Mouse (Mus musculus) cerebellum, postnatal 25 days (tissue): ENCODE results near the gene Camk2g.
A peak's percentile ranks its signal among the peaks of the same experiment; 100 is the strongest.

ENCODE experiments used
- DNase-seq, 2 experiments: peaks; one replicate each; pipeline ENCODE4 v3.0.0; 2021; ENCODE audit warnings: mixed read lengths in 2 of 2

Camk2g gene

DNA sequence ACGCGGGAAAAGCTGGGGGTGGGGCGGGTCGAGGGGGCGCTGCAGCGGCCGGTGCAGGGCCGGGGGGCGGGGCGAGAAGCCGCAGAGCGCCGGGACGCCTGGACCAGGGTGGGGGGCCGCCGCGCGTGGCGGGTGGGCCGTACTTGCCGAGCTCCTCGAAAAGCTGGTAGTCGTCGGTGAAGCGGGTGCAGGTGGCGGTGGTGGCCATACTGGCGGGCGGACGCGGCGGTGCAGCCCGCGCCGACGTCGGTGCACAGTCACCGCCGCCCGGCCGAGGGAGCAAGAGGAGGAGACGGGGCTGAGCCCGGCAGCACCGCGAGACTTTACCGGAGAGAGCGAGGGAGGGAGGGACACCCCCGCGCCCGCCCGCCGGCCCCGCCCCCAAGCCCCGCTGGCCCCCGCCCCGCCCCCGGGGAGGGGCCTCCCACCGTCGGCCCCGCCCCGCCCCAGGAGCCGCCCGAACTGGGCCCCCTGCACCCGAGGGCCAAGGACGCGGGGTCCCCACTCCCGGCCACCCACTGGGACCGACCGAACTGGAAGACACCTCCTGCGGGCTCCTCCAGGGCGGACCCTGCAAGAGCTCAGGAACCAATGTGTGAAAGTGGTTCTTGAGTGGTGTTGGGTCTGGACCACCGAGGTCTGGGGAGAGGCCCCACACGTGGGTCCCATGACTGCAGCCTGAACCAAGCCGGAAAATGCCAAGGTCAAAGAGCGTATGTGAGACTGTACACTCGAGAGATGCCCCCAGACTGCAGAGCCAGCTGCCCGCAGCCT is at the start of gene Camk2g:
Gene Camk2g (minus strand): TSS at position 331 of the 774 bp plus-strand sequence.
- DNase-seq = peak; percentile 82 to 92

DNA sequence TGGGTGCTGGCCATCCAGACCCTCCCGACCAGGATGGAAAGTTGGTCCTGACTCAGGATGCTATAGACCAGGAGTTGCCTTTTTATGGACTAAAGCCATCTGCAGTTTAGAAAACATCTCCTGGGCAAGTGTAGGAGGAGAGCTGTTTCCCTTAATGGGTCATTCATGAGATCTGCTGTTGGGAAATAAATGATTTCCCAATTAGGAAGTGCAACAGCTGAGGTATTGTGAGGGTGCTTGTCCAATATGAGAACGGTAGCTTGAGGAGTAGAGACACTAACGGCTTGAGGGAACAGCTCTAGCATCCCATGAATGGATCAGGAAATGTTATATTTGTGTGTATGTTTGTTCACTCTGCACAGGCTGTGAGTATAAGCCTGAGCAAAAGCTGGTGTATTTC is 48.7 kb upstream of the Camk2g start:
- no peak for DNase-seq

DNA sequence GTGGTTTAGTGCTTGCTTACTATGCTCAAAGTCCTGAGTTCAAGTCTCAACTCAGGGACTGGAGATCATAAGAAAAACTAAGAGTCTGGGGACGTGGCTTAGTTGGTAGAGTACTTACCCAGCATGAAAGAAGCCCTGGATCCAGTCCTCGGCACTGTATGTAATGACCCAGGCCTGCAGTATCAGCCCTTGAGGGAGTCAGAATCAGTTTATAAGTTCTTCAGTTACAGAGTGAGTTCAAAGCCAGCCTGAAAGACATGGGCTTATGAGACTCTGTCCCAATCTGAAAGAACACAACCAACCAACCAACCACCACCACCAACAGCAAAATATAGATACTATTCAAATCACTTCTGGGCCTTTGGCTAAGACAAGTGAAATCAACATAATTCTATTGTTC is 47.6 kb upstream of the Camk2g start:
- no peak for DNase-seq

DNA sequence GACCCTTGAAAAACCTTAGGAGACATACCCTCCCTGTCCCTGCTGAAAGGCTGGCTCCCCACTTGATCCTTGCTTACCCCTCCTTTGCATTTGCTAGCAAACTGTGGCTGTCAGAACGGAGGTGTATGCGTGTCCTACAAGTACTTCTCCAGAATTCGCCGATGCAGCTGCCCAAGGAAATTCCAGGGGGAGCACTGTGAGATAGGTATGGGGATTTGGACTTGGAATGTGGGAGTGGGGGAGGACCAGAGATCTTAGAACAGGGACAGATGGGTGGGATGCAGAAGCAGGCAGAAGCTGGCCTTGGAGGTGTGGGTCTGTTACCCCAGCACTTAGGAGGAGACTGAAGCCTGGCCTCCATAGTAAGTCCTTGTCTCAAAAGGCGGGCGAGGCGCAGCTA is 43.8 kb upstream of the Camk2g start:
- DNase-seq = no peak

DNA sequence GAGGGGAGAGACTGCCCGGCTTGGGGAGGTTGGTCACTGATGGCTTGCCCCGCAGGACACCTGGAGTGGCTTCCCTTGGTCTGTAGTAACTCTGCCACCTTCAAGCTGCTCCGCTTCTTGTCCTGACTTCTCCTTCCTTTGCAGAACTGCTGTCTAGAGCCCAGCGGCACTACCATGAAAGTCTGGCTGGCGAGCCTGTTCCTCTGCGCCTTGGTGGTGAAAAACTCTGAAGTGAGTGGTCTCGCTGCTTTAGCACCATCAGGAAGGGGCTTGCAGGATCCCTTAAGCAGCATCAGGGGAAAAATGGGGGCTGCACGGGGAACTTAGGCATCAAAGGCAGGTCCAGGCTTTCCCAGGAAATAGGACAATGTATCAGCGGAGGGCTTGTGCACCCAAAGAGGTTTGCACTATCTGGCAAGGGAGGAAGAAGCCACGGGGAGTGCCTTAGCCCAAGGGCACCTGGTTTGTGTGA is 43.1 kb upstream of the Camk2g start:
- no peak for DNase-seq

DNA sequence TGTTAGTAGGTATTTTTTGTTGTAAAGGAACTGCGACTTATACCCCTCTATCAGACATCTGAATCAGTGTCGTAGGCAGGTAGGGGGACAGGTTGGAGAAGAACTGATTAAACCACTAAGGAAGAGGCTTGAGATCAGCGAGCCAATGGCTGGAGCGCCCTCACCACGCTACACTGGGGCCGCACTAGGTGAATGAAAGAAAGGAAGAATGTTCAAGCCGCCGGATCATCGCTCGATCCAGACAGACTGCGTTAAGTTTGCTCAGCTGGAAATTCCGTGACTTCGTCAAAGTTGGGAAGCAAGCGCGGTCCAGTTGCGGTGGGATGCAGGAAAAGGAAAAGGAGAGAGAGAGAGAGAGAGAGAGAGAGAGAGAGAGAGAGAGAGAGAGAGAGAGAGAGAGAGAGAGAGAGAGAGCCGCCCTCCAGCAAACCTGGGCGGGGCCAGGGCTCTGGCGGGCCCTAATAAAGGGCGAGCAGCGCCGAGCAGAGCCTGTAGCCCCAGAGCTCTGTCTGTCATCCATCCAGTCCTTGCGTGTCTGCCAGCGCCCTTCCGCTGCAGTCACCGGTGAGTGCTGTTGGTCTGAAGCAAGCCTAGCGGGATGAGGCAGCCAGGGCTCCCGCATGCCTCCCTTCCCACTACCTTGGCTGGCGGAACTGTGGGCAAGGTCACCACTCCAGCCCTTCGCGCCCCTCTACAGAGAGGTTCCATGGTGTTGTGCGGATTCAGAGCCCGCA is 42.5 kb upstream of the Camk2g start, which contains the start of gene Plau:
Gene Plau (plus strand): TSS at position 490 of the 734 bp plus-strand sequence.
- peak; percentile 66 to 70 for DNase-seq

DNA sequence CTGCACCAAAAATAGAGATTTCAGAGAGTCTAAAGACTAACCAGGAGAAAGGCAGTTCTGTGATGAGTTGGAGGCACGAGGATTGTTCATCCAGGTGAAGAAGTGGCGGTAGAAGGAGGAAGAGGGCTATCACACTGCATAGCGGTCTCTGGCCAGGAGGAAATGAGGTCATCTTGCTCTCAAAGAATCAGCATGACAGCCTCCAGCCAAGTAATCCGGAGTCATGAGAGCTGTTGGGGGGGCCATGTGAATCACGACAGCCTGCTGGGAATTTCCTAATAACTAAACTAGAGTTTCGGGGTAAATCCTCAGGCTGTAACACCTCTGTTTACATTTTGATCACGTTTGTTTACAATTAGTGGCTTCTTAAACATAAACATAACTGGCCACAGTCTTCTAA is 40.2 kb upstream of the Camk2g start:
- no peak for DNase-seq

DNA sequence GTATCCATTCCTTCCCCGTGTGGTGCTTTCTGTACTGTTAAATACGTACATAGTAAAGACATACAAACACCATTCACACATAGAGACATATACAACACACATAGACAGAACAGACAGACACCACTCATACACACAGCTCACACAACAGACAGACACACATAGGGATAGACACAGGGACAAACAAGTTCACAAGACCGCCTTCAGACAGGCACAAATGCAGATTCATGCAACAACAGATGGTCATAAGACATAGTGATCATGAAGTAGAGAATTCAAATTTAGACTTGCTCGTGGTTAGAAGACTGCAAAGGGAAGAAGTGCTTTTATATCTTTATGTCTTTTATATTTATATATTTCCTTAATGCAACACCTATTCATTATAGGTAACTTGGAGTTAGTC is 39.6 kb upstream of the Camk2g start:
- DNase-seq = no peak

DNA sequence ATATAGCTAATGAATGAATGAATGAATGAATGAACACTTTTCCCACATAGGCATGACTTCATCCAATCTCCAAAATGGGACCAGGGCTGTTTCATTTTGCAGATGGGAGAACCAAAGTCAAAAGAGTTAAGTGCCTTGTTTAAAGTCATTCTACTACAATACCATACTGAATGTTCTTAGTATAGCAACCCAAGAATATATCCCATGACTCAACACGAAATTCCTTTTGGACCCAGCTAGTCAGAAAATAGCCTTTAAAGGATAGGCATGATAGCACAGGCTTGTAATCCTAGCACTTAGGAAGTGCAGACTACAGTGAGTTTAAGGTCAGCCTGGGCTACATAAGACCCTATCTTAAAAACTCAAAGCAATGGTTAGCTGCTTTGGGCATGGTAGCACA is 38.0 kb upstream of the Camk2g start:
- DNase-seq = no peak

DNA sequence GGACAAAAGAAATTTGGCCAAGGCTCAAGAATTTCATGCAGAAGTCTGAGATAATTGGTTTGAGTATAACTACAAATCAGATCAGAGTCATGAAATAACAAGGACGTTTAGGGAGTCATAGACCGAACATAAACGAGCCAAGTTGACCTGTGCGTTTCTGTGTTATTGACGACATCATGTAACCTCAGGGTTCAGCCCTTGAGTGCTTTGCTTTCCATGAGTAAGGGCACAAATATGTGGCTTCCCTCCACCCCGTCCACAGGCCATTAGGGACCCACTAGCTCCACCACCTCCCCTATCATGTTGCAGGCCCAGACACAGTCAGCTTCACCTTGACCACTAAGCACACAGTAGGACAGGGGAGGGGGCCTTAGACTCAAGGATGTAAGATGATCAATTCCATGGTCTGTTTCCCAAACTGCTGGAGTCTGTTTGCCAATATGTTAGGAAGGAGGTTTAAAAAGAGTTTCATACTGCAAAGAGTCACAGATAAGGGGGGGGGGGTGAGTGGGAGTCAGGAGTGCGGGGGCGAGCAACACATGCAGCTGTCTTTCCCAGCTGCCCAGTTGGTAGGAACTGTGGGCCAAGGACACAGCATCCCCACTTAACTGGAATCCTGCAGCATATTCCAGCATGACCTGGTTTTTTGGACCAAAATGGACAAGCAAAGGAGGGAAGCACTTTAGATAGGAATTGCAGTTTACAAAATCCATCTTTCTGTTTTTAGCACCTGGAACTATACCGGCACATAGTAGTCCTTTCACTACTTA is 37.4 kb upstream of the Camk2g start:
- DNase-seq = no peak

DNA sequence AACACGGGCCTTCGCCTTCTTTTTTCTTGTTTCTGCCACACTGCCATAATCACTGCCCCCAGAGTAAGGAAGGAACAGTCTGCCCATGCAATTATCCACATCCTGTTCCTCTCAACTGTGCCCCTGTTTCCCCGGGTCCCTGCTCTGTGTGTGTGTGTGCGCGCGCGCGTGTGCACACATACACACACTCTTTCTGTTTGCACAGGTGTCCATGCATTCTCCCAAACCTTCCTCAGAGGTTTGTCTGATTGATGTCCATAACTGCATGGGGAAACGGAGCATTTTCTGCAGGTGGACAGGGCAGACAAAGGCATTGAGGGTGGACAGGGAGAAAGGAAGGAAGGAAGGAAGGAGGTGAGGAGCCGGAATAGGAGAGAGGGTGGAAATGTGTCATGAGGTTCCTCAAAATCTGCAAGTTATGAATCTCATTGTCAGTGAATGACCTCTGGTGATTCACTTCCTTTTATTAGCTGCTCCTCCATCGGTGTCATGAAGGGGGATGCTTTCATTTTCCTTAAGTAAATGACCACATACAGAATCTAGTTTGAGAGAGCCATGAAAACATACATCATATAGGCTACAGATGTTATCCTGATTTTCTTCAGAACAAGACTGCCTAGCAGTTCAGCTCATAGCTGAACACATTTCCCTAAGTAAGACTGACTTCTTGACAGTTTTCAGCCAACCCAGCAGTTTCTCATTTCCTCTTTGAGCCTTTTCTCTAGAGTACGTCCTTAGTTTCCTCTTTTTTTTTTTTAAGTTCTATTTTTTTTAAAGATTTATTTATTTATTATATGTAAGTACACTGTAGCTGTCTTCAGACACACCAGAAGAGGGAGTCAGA is 35.9 kb upstream of the Camk2g start:
- no peak for DNase-seq

DNA sequence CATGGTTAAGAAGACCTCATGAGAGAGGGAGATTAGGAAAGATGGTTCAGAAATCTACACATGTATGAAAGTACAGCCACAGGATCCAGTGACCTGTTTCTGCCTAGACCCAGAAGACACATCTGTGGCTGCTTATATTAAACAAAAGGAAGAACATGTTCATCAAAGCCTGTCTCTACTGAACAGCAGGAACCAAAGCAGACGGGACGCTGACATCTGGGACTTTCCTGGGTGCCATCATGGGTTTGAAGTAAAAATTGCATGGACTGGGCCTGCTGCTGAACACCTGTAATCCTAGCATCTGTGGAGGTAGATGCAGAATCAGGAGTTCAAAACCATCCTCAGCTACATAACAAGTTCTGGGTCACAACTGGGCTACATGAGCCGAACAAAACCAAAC is 34.6 kb upstream of the Camk2g start:
- DNase-seq = no peak

DNA sequence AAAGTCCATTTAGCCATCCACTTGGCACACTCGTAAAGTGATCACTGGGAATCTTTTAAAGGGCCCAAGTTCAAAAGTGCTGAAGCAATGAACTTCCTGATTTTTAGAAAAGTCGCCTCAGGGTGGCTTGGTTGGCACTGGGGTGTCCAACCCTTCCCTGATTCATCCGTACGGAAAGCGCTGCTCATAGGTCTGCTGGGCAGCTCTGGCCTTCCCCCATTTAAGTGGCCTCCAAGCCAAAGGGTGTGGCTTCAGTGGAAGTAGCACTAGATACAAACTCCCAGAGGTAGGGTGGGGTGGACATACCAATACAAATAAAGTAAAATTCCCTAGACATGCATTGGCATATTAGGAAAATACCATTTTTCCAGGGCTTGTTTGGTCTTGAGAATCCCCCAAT is 33.6 kb upstream of the Camk2g start:
- no peak for DNase-seq

DNA sequence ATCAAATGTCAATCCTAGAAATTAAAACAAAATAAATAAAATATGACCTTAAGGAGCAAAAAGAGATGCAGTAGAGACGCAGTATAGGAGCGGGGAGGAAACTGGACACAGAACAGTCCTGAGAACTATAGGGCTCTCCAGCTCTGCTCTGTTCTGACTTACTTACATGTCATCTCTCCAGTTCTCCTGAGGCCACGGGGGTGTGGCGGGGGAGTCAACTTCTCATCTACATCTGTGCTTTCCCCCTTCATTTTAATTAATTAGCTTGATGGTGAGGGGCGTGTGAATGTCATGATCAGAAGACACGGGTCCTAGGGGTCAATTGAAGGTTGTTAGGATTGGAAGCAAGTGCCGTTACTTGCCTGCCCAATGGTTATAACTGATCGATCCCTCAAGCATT is 33.2 kb upstream of the Camk2g start:
- DNase-seq = no peak

DNA sequence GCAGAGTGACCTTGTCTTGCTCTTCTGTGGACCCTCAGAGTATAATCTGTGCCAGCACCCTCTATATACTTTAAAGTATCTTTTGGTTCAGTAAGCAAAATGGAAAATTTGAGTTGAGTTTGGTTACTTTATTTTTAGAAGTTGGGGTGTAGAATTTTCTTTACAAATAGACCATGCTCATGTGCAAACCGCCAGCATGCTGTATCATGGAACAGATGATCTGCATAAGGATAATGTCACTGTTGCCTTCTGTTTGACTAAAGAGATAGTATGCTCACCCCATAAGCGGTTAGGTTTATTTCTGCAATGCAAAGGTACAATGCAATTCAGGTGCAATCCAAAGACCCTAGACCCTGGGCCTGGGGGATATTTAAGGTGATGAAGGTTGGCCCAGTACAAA is 31.6 kb upstream of the Camk2g start:
- no peak for DNase-seq

DNA sequence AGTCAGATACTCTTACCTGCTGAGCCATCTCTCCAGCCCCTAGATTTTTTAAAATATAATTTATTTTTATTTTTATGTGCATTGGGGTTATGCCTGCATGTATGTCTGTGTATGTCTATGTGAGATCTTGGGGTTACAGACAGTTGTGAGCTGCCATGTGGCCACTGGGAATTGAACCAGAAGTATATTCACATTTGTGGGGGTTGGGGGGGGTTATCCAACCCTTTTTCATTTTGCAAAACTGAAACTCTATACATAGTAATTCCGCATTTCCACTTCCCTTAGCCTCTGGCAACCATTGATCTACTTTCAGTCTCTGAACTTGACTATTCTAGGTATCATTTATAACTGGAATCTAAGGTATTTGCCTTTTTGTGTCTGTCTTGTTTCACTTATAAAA is 30.6 kb upstream of the Camk2g start:
- DNase-seq = no peak

DNA sequence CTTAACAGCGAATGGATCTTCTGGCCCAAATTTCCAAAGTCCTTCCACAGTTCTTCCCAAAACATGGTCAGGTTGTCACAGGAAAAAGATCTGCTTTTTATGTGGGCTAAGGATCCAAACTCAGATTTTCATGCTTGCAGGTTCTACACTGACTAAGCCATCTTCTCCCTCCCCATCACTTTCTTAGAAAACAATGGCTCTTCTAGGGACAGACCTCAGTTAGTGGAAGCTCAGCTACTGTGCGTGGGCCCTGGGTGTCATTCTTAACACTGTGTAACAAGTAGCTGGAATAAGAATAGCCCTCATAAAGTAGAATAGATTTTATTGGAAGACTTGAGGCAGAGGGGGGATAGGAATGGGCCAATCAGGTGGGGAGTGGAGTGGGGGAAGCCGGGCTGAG is 21.6 kb upstream of the Camk2g start:
- no peak for DNase-seq

DNA sequence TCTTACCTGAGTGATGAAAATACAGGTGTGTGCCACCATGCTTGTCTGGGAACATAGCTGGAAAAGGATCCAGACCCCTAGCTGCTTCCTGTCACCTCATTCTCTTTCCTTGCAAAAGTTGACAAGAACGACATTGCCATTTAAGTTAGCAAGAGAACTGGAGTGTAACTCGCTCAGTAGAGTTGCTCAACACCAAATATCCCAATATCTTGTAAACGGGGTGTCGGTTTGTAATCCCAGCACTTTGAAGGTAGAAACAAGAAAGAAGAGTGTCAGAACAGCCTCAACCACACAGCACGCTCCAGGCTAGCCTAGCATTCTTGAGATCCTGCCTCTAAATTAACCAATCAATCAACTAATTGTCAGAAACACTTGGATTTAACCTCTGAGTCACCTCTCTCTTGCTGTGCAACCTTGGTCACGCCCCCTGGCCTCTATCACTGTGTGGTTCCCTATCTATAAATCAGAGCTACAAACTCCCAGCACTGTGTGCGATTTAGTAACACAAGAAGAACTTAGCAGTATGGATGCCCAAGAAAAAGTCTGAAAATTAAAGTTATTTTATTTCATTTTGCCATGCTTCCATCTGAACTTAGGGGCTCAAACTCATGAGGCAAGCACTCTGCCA is 18.0 kb upstream of the Camk2g start:
- no peak for DNase-seq

DNA sequence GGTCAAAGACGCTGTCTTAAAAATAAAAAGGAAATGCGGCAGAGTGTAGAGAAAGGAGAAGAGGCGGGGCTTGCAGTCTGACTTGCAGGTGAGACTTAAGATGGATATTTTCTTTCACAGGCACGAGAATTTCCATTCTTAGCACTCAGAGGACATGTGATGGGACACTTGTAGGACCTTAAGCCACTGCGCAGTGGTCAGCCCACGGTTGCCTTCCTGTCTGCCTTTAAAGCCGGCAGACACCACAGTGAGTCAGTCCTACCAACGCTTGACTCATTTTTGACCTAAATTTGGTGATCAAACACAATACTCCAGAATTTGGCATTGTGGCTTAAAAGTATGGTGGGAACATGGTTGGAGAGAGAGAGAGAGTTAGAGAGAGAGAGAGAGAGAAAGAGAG is 17.3 kb upstream of the Camk2g start:
- DNase-seq = no peak

DNA sequence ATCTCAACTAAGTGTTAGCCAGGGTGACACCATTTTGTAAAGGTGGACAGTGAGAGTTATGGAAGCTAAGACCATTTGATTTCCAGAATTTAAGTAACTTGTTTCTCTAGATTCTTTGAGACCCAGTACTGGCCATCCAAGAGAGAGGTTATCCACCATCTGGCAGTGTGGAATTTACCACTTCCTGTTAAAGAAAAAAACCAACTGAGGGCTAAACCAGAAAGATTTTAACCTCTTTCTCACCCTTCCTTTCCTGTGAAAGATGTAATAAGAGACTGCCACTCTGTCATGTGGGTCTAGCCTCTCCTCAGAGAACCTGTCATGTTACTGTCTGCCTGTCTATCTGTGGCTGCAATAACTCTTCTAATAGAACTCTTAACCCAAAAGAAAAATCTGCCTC is 15.9 kb upstream of the Camk2g start:
- no peak for DNase-seq

DNA sequence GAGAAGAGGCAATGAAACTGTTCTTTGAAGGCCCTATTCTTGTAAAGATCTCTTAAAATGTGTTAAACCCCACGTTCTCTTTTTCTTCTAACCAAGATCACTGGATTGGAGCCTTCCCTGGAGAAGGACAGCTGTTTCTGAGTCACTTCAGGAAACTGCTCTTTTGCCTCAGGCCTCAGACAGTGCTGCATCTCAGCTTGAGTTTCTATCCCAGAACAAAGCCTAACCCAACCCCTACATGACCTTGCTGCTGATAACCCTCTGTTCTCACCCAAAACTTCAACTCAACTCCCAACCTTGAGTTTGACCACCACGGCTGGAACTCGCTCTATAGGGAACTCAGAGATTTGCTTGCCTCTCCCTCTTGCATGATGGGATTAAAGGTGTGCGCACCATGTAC is 15.5 kb upstream of the Camk2g start:
- DNase-seq = no peak
